Mouse (Mus musculus): ENCODE data around the gene Pbx1.

Gene Pbx1

DNA sequence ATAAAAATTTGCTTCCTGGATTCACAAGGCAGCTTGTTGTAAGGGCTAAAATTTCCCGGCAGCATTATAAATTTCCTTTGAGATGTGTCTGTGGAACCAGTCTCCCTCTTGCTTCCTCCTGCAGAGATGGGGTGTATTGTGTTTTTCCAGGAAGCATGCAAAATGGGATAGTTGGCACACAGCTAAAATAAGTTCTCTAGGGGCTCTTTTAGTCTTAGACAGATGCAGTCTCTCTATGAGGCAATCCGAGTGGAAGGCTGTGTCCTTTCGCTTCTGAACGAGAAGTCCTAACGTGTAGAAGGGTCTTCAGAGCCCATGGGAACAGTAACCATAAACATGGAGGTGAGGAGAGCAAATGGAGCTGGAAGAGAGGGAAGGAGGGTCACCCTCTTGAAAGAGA is 360.1 kb downstream of the Pbx1 start:
- DNase-seq (ENCODE audit: low read depth) = no peak

GRCm38 (mm10) chr1:168070273-168070910 is 361.7 kb downstream of the Pbx1 start:
- no peak for DNase-seq (ENCODE audit: low read depth)

DNA sequence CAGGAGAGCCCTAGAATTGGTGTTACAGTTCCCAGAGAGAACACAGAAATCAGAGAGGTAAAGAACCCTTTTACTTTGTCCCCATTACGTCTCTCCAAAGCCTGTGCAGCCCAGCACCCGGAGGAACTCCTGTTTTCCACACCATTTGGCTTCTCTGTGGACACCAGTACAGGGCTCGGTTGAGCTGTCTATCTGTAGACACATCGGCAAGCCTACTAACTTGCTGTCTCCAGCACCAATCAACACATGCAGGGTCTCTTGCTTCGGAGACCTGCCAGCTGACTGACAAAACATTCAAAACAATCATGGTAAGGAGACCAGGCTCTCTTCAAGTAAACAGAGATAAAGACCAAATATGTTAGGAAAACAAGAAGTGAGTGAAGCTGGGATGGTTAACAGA is 362.3 kb downstream of the Pbx1 start:
- no peak for DNase-seq (ENCODE audit: low read depth)
